Mouse (Mus musculus): Measurements from ENCODE around the gene Gtdc1.

The Gtdc1 gene

GRCm38 (mm10) chr2:44571810-44572209 is 355.6 kb downstream of the Gtdc1 start:
- no peak for DNase-seq

GRCm38 (mm10) chr2:44571156-44571555 is 356.3 kb downstream of the Gtdc1 start:
- DNase-seq, result peak; percentile 26 to 37

- peak; percentile 29 to 37 for DNase-seq
These were observed 358.1 kb downstream of the Gtdc1 start for GRCm38 (mm10) chr2:44569140-44569952.

- no peak for DNase-seq
These were observed 362.4 kb downstream of the Gtdc1 start for GRCm38 (mm10) chr2:44564776-44565692.

GRCm38 (mm10) chr2:44561789-44562188 is 365.7 kb downstream of the Gtdc1 start:
- no peak for DNase-seq

GRCm38 (mm10) chr2:44559242-44559944 is 368.1 kb downstream of the Gtdc1 start:
- peak in 1 of 2 experiments; percentile 30 for DNase-seq

- DNase-seq, result no peak
These were observed 369.7 kb downstream of the Gtdc1 start for GRCm38 (mm10) chr2:44557669-44558281.

- DNase-seq, result no peak
These were observed 370.4 kb downstream of the Gtdc1 start for GRCm38 (mm10) chr2:44556861-44557592.

- DNase-seq, result no peak
These were observed 372.7 kb downstream of the Gtdc1 start for GRCm38 (mm10) chr2:44554716-44555115.

GRCm38 (mm10) chr2:44549311-44549710 is 378.1 kb downstream of the Gtdc1 start:
- peak; percentile 29 to 33 for DNase-seq

- no peak for DNase-seq
These were observed 384.7 kb downstream of the Gtdc1 start for GRCm38 (mm10) chr2:44542775-44543174.

- no peak for DNase-seq
These were observed 385.7 kb downstream of the Gtdc1 start for GRCm38 (mm10) chr2:44541726-44542125.

- peak; percentile 51 to 54 for DNase-seq
These were observed 386.6 kb downstream of the Gtdc1 start for GRCm38 (mm10) chr2:44540881-44541280.

GRCm38 (mm10) chr2:44539121-44539634 is 388.3 kb downstream of the Gtdc1 start:
- DNase-seq, result no peak

GRCm38 (mm10) chr2:44538135-44538534 is 389.3 kb downstream of the Gtdc1 start:
- DNase-seq, result no peak

- no peak for DNase-seq
These were observed 391.7 kb downstream of the Gtdc1 start for GRCm38 (mm10) chr2:44535760-44536159.

- no peak for DNase-seq
These were observed 392.3 kb downstream of the Gtdc1 start for GRCm38 (mm10) chr2:44535136-44535675.

GRCm38 (mm10) chr2:44526110-44527032 is 401.1 kb downstream of the Gtdc1 start:
- no peak for DNase-seq

GRCm38 (mm10) chr2:44525187-44525919 is 402.1 kb downstream of the Gtdc1 start:
- DNase-seq, result no peak
